ENCODE assay signal across 36 mouse cellular contexts in genomic region chr15:100623754-100624153, GRCm38 (mm10).
"Had no signal": no experiment of that assay in that cellular context is flagged by ENCODE, and none has a peak within 500 bp of the region (broad histone marks: within the 10 kb centered on the region; RNA-seq: fewer than 3 reads in every experiment).

No protein-coding gene starts in this region.

- H3K27me3 ChIP-seq: heart, embryonic 12.5 days; heart, embryonic 13.5 days; heart, embryonic 15.5 days; hindbrain, embryonic 15.5 days; intestine, embryonic 15.5 days; kidney, embryonic 15.5 days had no signal

- H3K4me2 ChIP-seq: heart, embryonic 11.5 days; heart, embryonic 12.5 days; heart, embryonic 13.5 days; heart, embryonic 15.5 days; hindbrain, embryonic 12.5 days; hindbrain, embryonic 13.5 days; hindbrain, embryonic 14.5 days; hindbrain, embryonic 15.5 days; intestine, embryonic 15.5 days; kidney, embryonic 15.5 days had no signal

- H3K9ac ChIP-seq: heart, embryonic 12.5 days; heart, embryonic 13.5 days; heart, embryonic 15.5 days; hindbrain, embryonic 12.5 days; hindbrain, embryonic 13.5 days; hindbrain, embryonic 14.5 days; hindbrain, embryonic 15.5 days; intestine, embryonic 15.5 days; kidney, embryonic 15.5 days had no signal

- H3K27ac ChIP-seq: heart, adult 2 months; heart, embryonic 10.5 days; heart, embryonic 13.5 days; heart, embryonic 15.5 days; hindbrain, embryonic 10.5 days; hindbrain, embryonic 12.5 days; hindbrain, embryonic 13.5 days; hindbrain, embryonic 14.5 days; hindbrain, embryonic 15.5 days; hindbrain, postnatal 0 days; intestine, embryonic 15.5 days; kidney, embryonic 15.5 days; kidney, postnatal 0 days; layer of hippocampus, adult 2 months had no signal

- ATAC-seq: hindbrain, embryonic 16.5 days; hindbrain, postnatal 0 days; inflammation-experienced regulatory T-cells, adult 6 months; intestine, embryonic 15.5 days; intestine, embryonic 16.5 days; intestine, postnatal 0 days had no signal

- DNase-seq: heart, adult 18-20 months; heart, adult 2 months; heart, postnatal 10 days; heart, postnatal 14 days; heart, postnatal 36 days; heart, postnatal 4 days; kidney, adult 11 months; kidney, adult 18-20 months; kidney, adult 2 months; kidney, adult 8-10 months; kidney, adult 9 months; kidney, postnatal 10 days; kidney, postnatal 14 days; kidney, postnatal 25 days; kidney, postnatal 36 days; kidney, postnatal 4 days; layer of hippocampus, adult 9-11 months had no signal

- H3K9me3 ChIP-seq: heart, embryonic 10.5 days; heart, embryonic 12.5 days; heart, embryonic 13.5 days; heart, embryonic 15.5 days; hindbrain, embryonic 10.5 days; hindbrain, embryonic 12.5 days; hindbrain, embryonic 13.5 days; hindbrain, embryonic 15.5 days; intestine, embryonic 15.5 days; kidney, embryonic 15.5 days had no signal

- H3K4me1 ChIP-seq: hindbrain, embryonic 15.5 days had no signal

- H3K4me3 ChIP-seq: heart, adult 2 months; heart, embryonic 10.5 days; heart, embryonic 12.5 days; heart, embryonic 13.5 days; heart, embryonic 15.5 days; hindbrain, embryonic 10.5 days; hindbrain, embryonic 12.5 days; hindbrain, embryonic 13.5 days; hindbrain, embryonic 15.5 days; intestine, embryonic 15.5 days; kidney, embryonic 15.5 days; layer of hippocampus, adult 2 months had no signal
